ENCODE assay signal across 9 mouse cellular contexts in the genomic region with DNA sequence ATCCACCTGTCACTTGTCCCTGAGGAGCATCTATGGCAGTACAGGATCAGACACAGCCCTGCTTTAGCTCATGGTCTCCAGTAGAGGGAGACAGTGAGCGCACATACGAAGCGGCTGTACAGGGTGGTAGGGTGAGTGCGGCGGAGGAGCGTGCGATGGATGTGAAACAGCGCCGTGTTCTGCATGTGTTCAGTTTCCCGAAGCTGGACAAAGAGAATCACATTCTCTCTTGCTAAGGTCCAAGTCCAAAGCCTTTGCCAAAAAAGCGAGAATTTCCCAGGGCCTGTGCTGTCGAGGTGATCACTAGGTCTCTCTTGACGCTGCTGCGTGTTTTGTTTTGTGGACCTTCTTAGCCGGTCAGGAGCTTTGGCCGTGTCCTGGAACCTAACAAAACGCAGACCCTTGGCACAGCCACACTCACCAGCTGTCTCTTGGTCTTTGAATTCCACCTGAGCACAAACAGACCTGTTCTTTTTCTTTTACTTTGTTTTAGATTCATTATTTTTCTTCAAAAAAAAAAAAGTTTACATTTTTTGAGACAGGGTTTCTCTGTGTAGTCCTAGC. TPM values are rescaled to one million over a fixed set of nuclear protein-coding genes. Genes with fewer than 3 reads are reported as not detected.
A peak's percentile ranks its signal among the peaks of the same experiment; 100 is the strongest.
DNase-seq lines count a peak whose midpoint lies in the region; ATAC-seq and TF ChIP-seq lines count a peak whose summit lies in the region.
"Had no signal": no experiment of that assay in that cellular context is flagged by ENCODE, and none has a peak within 500 bp of the region (broad histone marks: within the 10 kb centered on the region; RNA-seq: fewer than 3 reads in every experiment).

No protein-coding gene starts in this region.

- peak; percentile 91 for ATAC-seq in erythroblast, adult 5-6 weeks (replicated peaks; ENCODE audit: low FRiP score, poor library complexity, severe bottlenecking)
- peak; percentile 78 for ATAC-seq in heart, postnatal 0 days (ENCODE audit: insufficient read depth, low read depth)
- peak; percentile 71 for ATAC-seq in liver, embryonic 16.5 days (ENCODE audit: low read depth)
- ATAC-seq in neural tube, embryonic 13.5 days (ENCODE audit: low read depth) = peak; percentile 90

- peak; percentile 62 to 65 for DNase-seq in CD8-positive naive resting alpha-beta T cell, adult 2 months (ENCODE audit: low read depth in 2 of 2, low spot score in 2 of 2)
- peak; percentile 92 for DNase-seq in brain, embryonic 14.5 days (ENCODE audit: low read depth)
- peak; percentile 62 for DNase-seq in heart, postnatal 0 days (ENCODE audit: low spot score)
- DNase-seq in kidney, postnatal 25 days = peak; percentile 62 to 70

- no peaks in the 10 kb centered on the region for H3K9me3 ChIP-seq in heart, postnatal 0 days (replicated peaks; ENCODE audit: control insufficient read depth, low read length)
- no peaks in the 10 kb centered on the region for H3K9me3 ChIP-seq in liver, embryonic 16.5 days (replicated peaks; ENCODE audit: control insufficient read depth, low read length)
- no peaks in the 10 kb centered on the region for H3K9me3 ChIP-seq in neural tube, embryonic 13.5 days

- H3K4me3 ChIP-seq in heart, postnatal 0 days (ENCODE audit: low read depth, low read length) = no peak overlapping the region
- H3K4me3 ChIP-seq in liver, embryonic 16.5 days (ENCODE audit: low read depth, low read length) = peak overlapping the region; percentile 9
- peak overlapping the region; percentile 17; the same call in 1 of the 2 replicates for H3K4me3 ChIP-seq in neural tube, embryonic 13.5 days
- H3K4me3 ChIP-seq in testis, adult 2 months (ENCODE audit: control insufficient read depth, low read depth, low read length) = peak overlapping the region; percentile 65

- WGBS in heart, postnatal 0 days = 27% methylated on average over 17 of the region's 17 CpGs
- 27% methylated on average over 17 of the region's 17 CpGs for WGBS in liver, embryonic 16.5 days (ENCODE audit: insufficient replicate concordance)
- WGBS in neural tube, embryonic 13.5 days = 21% methylated on average over 17 of the region's 17 CpGs

- peak; percentile 92 for TF ChIP-seq CTCF in brain, embryonic 14.5 days (IDR thresholded peaks at IDR 0.05; ENCODE audit: borderline replicate concordance, extremely low read depth, insufficient read depth, insufficient read length)
- peak; percentile 89 for TF ChIP-seq CTCF in heart, postnatal 0 days (IDR thresholded peaks at IDR 0.05; ENCODE audit: low read depth)
- TF ChIP-seq CTCF in testis, adult 2 months (IDR thresholded peaks at IDR 0.05; ENCODE audit: control insufficient read depth, insufficient read depth, insufficient replicate concordance, low read depth, low read length) = peak; percentile 100

- no peak overlapping the region for H3K27ac ChIP-seq in heart, postnatal 0 days (ENCODE audit: low read depth)
- no peak overlapping the region for H3K27ac ChIP-seq in liver, embryonic 16.5 days (ENCODE audit: low read length)
- no peak overlapping the region for H3K27ac ChIP-seq in neural tube, embryonic 13.5 days (replicated peaks)
- no peak overlapping the region for H3K27ac ChIP-seq in testis, adult 2 months (ENCODE audit: control insufficient read depth, insufficient read depth, low read depth, low read length)

- no peaks in the 10 kb centered on the region for H3K36me3 ChIP-seq in heart, postnatal 0 days (replicated peaks; ENCODE audit: control insufficient read depth, insufficient read depth, low read length)
- no peaks in the 10 kb centered on the region for H3K36me3 ChIP-seq in liver, embryonic 16.5 days (ENCODE audit: control insufficient read depth, insufficient read depth)
- H3K36me3 ChIP-seq in neural tube, embryonic 13.5 days = no peaks in the 10 kb centered on the region
- no peaks in the 10 kb centered on the region for H3K36me3 ChIP-seq in testis, adult 2 months (ENCODE audit: control insufficient read depth, insufficient read depth, low read length)

- no peaks in the 10 kb centered on the region for H3K4me1 ChIP-seq in heart, postnatal 0 days (ENCODE audit: control insufficient read depth, insufficient read depth)
- H3K4me1 ChIP-seq in liver, embryonic 16.5 days (ENCODE audit: control insufficient read depth, low read depth, low read length) = no peaks in the 10 kb centered on the region
- no peaks in the 10 kb centered on the region for H3K4me1 ChIP-seq in neural tube, embryonic 13.5 days (replicated peaks)
- H3K4me1 ChIP-seq in testis, adult 2 months (ENCODE audit: control insufficient read depth, insufficient read depth, low read length) = peaks cover 24% of the 10 kb centered on the region

- no peak for TF ChIP-seq POLR2A in brain, embryonic 14.5 days (IDR thresholded peaks at IDR 0.05; ENCODE audit: borderline replicate concordance, extremely low read depth, insufficient read depth, insufficient read length, poor library complexity, severe bottlenecking)
- TF ChIP-seq POLR2A in testis, adult 2 months (IDR thresholded peaks at IDR 0.05; ENCODE audit: control insufficient read depth, low read depth, low read length) = no peak

- no peak overlapping the region for H3K9ac ChIP-seq in heart, postnatal 0 days (replicated peaks; ENCODE audit: low read depth, low read length)
- H3K9ac ChIP-seq in liver, embryonic 16.5 days (ENCODE audit: low read depth, low read length) = no peak overlapping the region
- H3K9ac ChIP-seq in neural tube, embryonic 13.5 days = 0 out of 2 replicates have a peak overlapping the region, but pooled peaks have one; percentile 43

- peak overlapping the region; percentile 34 for H3K4me2 ChIP-seq in heart, postnatal 0 days (ENCODE audit: low read depth, low read length)
- H3K4me2 ChIP-seq in liver, embryonic 16.5 days (ENCODE audit: low read depth, low read length) = peak overlapping the region; percentile 34; the same call in 1 of the 2 replicates
- H3K4me2 ChIP-seq in neural tube, embryonic 13.5 days = peak overlapping the region; percentile 49

- no peaks in the 10 kb centered on the region for H3K27me3 ChIP-seq in heart, postnatal 0 days (ENCODE audit: control insufficient read depth, insufficient read depth, low read length)
- H3K27me3 ChIP-seq in liver, embryonic 16.5 days (ENCODE audit: control insufficient read depth, insufficient read depth, low read depth, low read length) = no peaks in the 10 kb centered on the region
- H3K27me3 ChIP-seq in neural tube, embryonic 13.5 days = no peaks in the 10 kb centered on the region
- H3K27me3 ChIP-seq in testis, adult 2 months (ENCODE audit: control insufficient read depth, insufficient read depth, low read length) = no peaks in the 10 kb centered on the region

- no peak for TF ChIP-seq EP300 in heart, postnatal 0 days (IDR thresholded peaks at IDR 0.05; ENCODE audit: low read depth)

RNA-seq across cellular contexts. Expression of a gene that starts 15.2 kb away (rescaled TPM):
- polyA plus RNA-seq in brain, embryonic 14.5 days (2012; rRNA removed) = 0.08 TPM in 1 of 2 replicates, not detected in the other
- total RNA-seq in erythroblast, adult 5-6 weeks (2015; ENCODE audit: low replicate concordance) = not detected in 2 replicates
- total RNA-seq in erythroblast, adult 5-6 weeks (2017; ENCODE audit: low replicate concordance) = not detected in 2 replicates
- total RNA-seq in heart, postnatal 0 days (2014; rRNA removed; ENCODE audit: low replicate concordance) = not detected in 2 replicates
- 0.07 TPM in 2 replicates for polyA plus RNA-seq in heart, postnatal 0 days (2015; fragmentation: Nextera tagmentation; extraction: Ambion mirVana)
- polyA plus RNA-seq in liver, embryonic 16.5 days (2015; fragmentation: Nextera tagmentation; extraction: Ambion mirVana) = not detected in 2 replicates
- not detected in 2 replicates for polyA plus RNA-seq in neural tube, embryonic 13.5 days (2015; fragmentation: Nextera tagmentation; extraction: Ambion mirVana)
- 0.23 and 0.27 TPM in 2 replicates for polyA plus RNA-seq in testis, adult 2 months (2012; rRNA removed)
- polyA plus RNA-seq: gonadal fat pad, adult 2 months had no signal

RNA-seq across cellular contexts. Expression of a gene that starts 28.6 kb away (rescaled TPM):
- polyA plus RNA-seq in brain, embryonic 14.5 days (2012; rRNA removed) = 4.0 and 6.4 TPM in 2 replicates
- total RNA-seq in erythroblast, adult 5-6 weeks (2015; ENCODE audit: low replicate concordance) = 12.5 and 14.2 TPM in 2 replicates
- 12.3 and 22.3 TPM in 2 replicates for total RNA-seq in erythroblast, adult 5-6 weeks (2017; ENCODE audit: low replicate concordance)
- 4.6 and 5.9 TPM in 2 replicates for total RNA-seq in heart, postnatal 0 days (2014; rRNA removed; ENCODE audit: low replicate concordance)
- polyA plus RNA-seq in heart, postnatal 0 days (2015; fragmentation: Nextera tagmentation; extraction: Ambion mirVana) = 13.5 and 14.9 TPM in 2 replicates
- polyA plus RNA-seq in liver, embryonic 16.5 days (2015; fragmentation: Nextera tagmentation; extraction: Ambion mirVana) = 12.4 and 12.9 TPM in 2 replicates
- polyA plus RNA-seq in neural tube, embryonic 13.5 days (2015; fragmentation: Nextera tagmentation; extraction: Ambion mirVana) = 11.9 and 12.6 TPM in 2 replicates
- 3.0 and 3.2 TPM in 2 replicates for polyA plus RNA-seq in testis, adult 2 months (2012; rRNA removed)

RNA-seq across cellular contexts. Expression of a gene that starts 34.0 kb away (rescaled TPM):
- 2.7 and 3.4 TPM in 2 replicates for polyA plus RNA-seq in brain, embryonic 14.5 days (2012; rRNA removed)
- 8.8 and 17.8 TPM in 2 replicates for total RNA-seq in erythroblast, adult 5-6 weeks (2015; ENCODE audit: low replicate concordance)
- total RNA-seq in erythroblast, adult 5-6 weeks (2017; ENCODE audit: low replicate concordance) = 15.9 and 22.7 TPM in 2 replicates
- 4.6 and 9.1 TPM in 2 replicates for total RNA-seq in heart, postnatal 0 days (2014; rRNA removed; ENCODE audit: low replicate concordance)
- 9.4 and 9.6 TPM in 2 replicates for polyA plus RNA-seq in heart, postnatal 0 days (2015; fragmentation: Nextera tagmentation; extraction: Ambion mirVana)
- polyA plus RNA-seq in liver, embryonic 16.5 days (2015; fragmentation: Nextera tagmentation; extraction: Ambion mirVana) = 14.8 and 17.7 TPM in 2 replicates
- 3.5 and 3.7 TPM in 2 replicates for polyA plus RNA-seq in neural tube, embryonic 13.5 days (2015; fragmentation: Nextera tagmentation; extraction: Ambion mirVana)
- 3.4 TPM in 2 replicates for polyA plus RNA-seq in testis, adult 2 months (2012; rRNA removed)

RNA-seq across cellular contexts. Expression of a gene that starts 37.2 kb away (rescaled TPM):
- 0.13 TPM in 1 of 2 replicates, not detected in the other for polyA plus RNA-seq in brain, embryonic 14.5 days (2012; rRNA removed)
- total RNA-seq in erythroblast, adult 5-6 weeks (2015; ENCODE audit: low replicate concordance) = not detected in 2 replicates
- total RNA-seq in erythroblast, adult 5-6 weeks (2017; ENCODE audit: low replicate concordance) = not detected in 2 replicates
- total RNA-seq in heart, postnatal 0 days (2014; rRNA removed; ENCODE audit: low replicate concordance) = not detected in 2 replicates
- not detected in 2 replicates for polyA plus RNA-seq in heart, postnatal 0 days (2015; fragmentation: Nextera tagmentation; extraction: Ambion mirVana)
- 0.19 TPM in 1 of 2 replicates, not detected in the other for polyA plus RNA-seq in liver, embryonic 16.5 days (2015; fragmentation: Nextera tagmentation; extraction: Ambion mirVana)
- polyA plus RNA-seq in neural tube, embryonic 13.5 days (2015; fragmentation: Nextera tagmentation; extraction: Ambion mirVana) = not detected in 2 replicates
- not detected in 2 replicates for polyA plus RNA-seq in testis, adult 2 months (2012; rRNA removed)
